Mouse (Mus musculus) brain, embryonic 14.5 days (tissue): ENCODE measurements at regions not wholly inside any gene's neighbourhood (a gene's known extent, or its start where the extent isn't known, plus 50 kb on each side); places are given as distances from the start of the nearest gene placed in this dataset.

Experiments
- DNase-seq: peaks from one replicate; pipeline ENCODE4 v3.0.0-alpha.2; 2011; ENCODE audit warnings: low read depth
- CTCF ChIP-seq: fragments of 200-500 bp; IDR thresholded peaks from 2 replicates; pipeline ENCODE4 v1.5.1; 2012; ENCODE audit warnings: inconsistent platforms, mild to moderate bottlenecking, moderate library complexity, borderline replicate concordance; ENCODE audit not compliant: insufficient read depth, insufficient read length; ENCODE audit errors: extremely low read depth
- POLR2A ChIP-seq: fragments of 200-500 bp; IDR thresholded peaks from 2 replicates; pipeline ENCODE4 v1.6.1; 2012; ENCODE audit warnings: mild to moderate bottlenecking, inconsistent platforms, borderline replicate concordance; ENCODE audit not compliant: poor library complexity, insufficient read depth, insufficient read length, severe bottlenecking; ENCODE audit errors: extremely low read depth

GRCm38 (mm10) chr11:18272392-18272791 lies 318.7 kb upstream of the Etaa1 start:
- DNase-seq, result no peak
- TF ChIP-seq CTCF, result no peak
- TF ChIP-seq POLR2A, result no peak

GRCm38 (mm10) chr11:18266161-18266560 lies 312.5 kb upstream of the Etaa1 start:
- TF ChIP-seq CTCF, result no peak
- no peak for TF ChIP-seq POLR2A
- peak; percentile 71 for DNase-seq

GRCm38 (mm10) chr11:18262901-18263300 lies 309.2 kb upstream of the Etaa1 start:
- DNase-seq, result no peak
- no peak for TF ChIP-seq POLR2A
- TF ChIP-seq CTCF, result no peak

- DNase-seq, result no peak
- TF ChIP-seq POLR2A, result no peak
- TF ChIP-seq CTCF, result no peak
These were observed 295.6 kb upstream of the Etaa1 start for GRCm38 (mm10) chr11:18249236-18249635.

GRCm38 (mm10) chr11:18216762-18217161 lies 263.1 kb upstream of the Etaa1 start:
- DNase-seq, result no peak
- TF ChIP-seq CTCF (no peak), POLR2A (no peak)

- DNase-seq, result peak; percentile 13
- TF ChIP-seq POLR2A (no peak), CTCF (no peak)
These were observed 219.4 kb upstream of the Etaa1 start for GRCm38 (mm10) chr11:18173028-18173427.

- peak; percentile 85 for DNase-seq
- TF ChIP-seq CTCF, result no peak
- no peak for TF ChIP-seq POLR2A
These were observed 217.6 kb upstream of the Etaa1 start for GRCm38 (mm10) chr11:18171207-18171776.

GRCm38 (mm10) chr11:18165609-18166347 lies 212.1 kb upstream of the Etaa1 start:
- TF ChIP-seq CTCF (no peak), POLR2A (no peak)

GRCm38 (mm10) chr11:18164025-18164423 lies 210.3 kb upstream of the Etaa1 start:
- peak; percentile 76 for DNase-seq
- TF ChIP-seq POLR2A, result no peak
- no peak for TF ChIP-seq CTCF

More at GRCm38 (mm10) chr11:18165609-18166347, 212.1 kb upstream of the Etaa1 start:
- DNase-seq, result no peak

- peak; percentile 72 for DNase-seq
- TF ChIP-seq CTCF, result no peak
- TF ChIP-seq POLR2A, result no peak
These were observed 209.7 kb upstream of the Etaa1 start for GRCm38 (mm10) chr11:18163156-18164024.

GRCm38 (mm10) chr11:18156506-18156905 lies 202.8 kb upstream of the Etaa1 start:
- TF ChIP-seq CTCF (no peak), POLR2A (no peak)
- peak; percentile 69 for DNase-seq
